Mouse (Mus musculus) liver, embryonic 14.5 days (tissue): ENCODE measurements around the gene Zmpste24. TPM values are rescaled to one million over a fixed set of nuclear protein-coding genes. Genes with fewer than 3 reads are reported as not detected.

ENCODE experiments used
- ATAC-seq: fragments of 200-750 bp; cut with Nextera tagmentation; 2 replicates; pipeline ENCODE4 v1.8.0; 2017; ENCODE audit warnings: moderate number of reproducible peaks, mild to moderate bottlenecking, moderate library complexity; ENCODE audit not compliant: insufficient read depth
- DNase-seq, 3 experiments: peaks; one replicate each; pipeline ENCODE4 v3.0.0-alpha.2; 2012 to 2013; ENCODE audit warnings: low read depth in 3 of 3, low spot score in 3 of 3
- H3K27ac ChIP-seq: fragments of 300-500 bp; sonication (generic); 2 replicates; pipeline ENCODE4 v1.5.1; 2014; ENCODE audit warnings: moderate library complexity, mild to moderate bottlenecking, control low read depth, inconsistent platforms
- H3K27me3 ChIP-seq: fragments of 300-500 bp; sonication (generic); 2 replicates; pipeline ENCODE4 v1.6.1; 2014; ENCODE audit warnings: mild to moderate bottlenecking, low read length, moderate library complexity; ENCODE audit not compliant: control insufficient read depth, insufficient read depth
- H3K36me3 ChIP-seq: fragments of 300-500 bp; sonication (generic); replicated peaks from 2 replicates; pipeline ENCODE4 v1.6.1; 2014; ENCODE audit warnings: low read depth; ENCODE audit not compliant: control insufficient read depth, insufficient read depth
- H3K4me1 ChIP-seq, 2 experiments: fragments of 200-500 bp in 1 of 2; fragments of 300-500 bp in 1 of 2; sonication (generic) in 1 of 2; replicated peaks; 2 replicates each; pipeline ENCODE4 v1.6.1; 2012 to 2014; ENCODE audit warnings: antibody characterized with exemption in 1 of 2, inconsistent platforms in 1 of 2, low read length in 1 of 2; ENCODE audit not compliant: control insufficient read depth in 2 of 2, insufficient read depth in 2 of 2
- H3K4me2 ChIP-seq: fragments of 300-500 bp; sonication (generic); 2 replicates; pipeline ENCODE4 v1.6.1; 2014; ENCODE audit warnings: low read depth, mild to moderate bottlenecking, control low read depth, moderate library complexity
- H3K4me3 ChIP-seq, 2 experiments: fragments of 200-500 bp in 1 of 2; fragments of 300-500 bp in 1 of 2; sonication (generic) in 1 of 2; 2 replicates each; pipeline ENCODE4 v1.5.1; 2012 to 2014; ENCODE audit warnings: low read depth in 2 of 2, low read length in 2 of 2, mild to moderate bottlenecking in 2 of 2, control low read depth in 1 of 2, inconsistent platforms in 1 of 2, moderate library complexity in 1 of 2; ENCODE audit not compliant: insufficient read depth in 1 of 2
- H3K9ac ChIP-seq: fragments of 300-500 bp; sonication (generic); replicated peaks from 2 replicates; pipeline ENCODE4 v1.6.1; 2014; ENCODE audit warnings: mild to moderate bottlenecking, control low read depth, moderate library complexity
- H3K9me3 ChIP-seq: fragments of 300-500 bp; sonication (generic); 2 replicates; pipeline ENCODE4 v1.6.1; 2016; ENCODE audit warnings: low read length, mixed read lengths; ENCODE audit not compliant: control insufficient read depth
- CTCF ChIP-seq: IDR thresholded peaks from 2 replicates; pipeline ENCODE4 v1.5.1; 2016; ENCODE audit warnings: antibody characterized with exemption, low read depth, control low read depth
- EP300 ChIP-seq: IDR thresholded peaks from 2 replicates; pipeline ENCODE4 v1.6.1; 2016; ENCODE audit warnings: antibody characterized with exemption, low read depth
- WGBS: fragments of 180-500 bp; shearing (Covaris S2); extraction: QIAGEN DNeasy Blood & Tissue Kit; methylation state at CpG from one replicate; pipeline ENCODE4 v1.1.7; 2014; ENCODE audit not compliant: insufficient replicate concordance; 5-methylcytosine and 5-hydroxymethylcytosine counted together
- polyA plus RNA-seq, 2 experiments: library from polyadenylated mRNA; depleted of rRNA in 1 of 2; stranded (reverse) in 1 of 2; unstranded in 1 of 2; fragments of >200 nt; fragmentation: Nextera tagmentation in 1 of 2; extraction: Ambion mirVana in 1 of 2; gene quantifications; 2 replicates each; pipeline versions ENCODE4 v1.2.1 to v1.2.3; 2012 to 2014

Gene Zmpste24
- polyA plus RNA-seq, 2 experiments: 10.3 to 15.1 TPM

GRCm38 (mm10) chr4:121023941-121024340, 74.1 kb downstream of the Zmpste24 start:
- no peak for DNase-seq
- TF ChIP-seq EP300 (no peak), CTCF (no peak)
- 79% methylated on average over 2 of the region's 2 CpGs for WGBS
- H3K36me3 ChIP-seq: no peaks in the 10 kb centered on the region
- no peak overlapping the region for H3K27ac ChIP-seq
- no peak overlapping the region for H3K9ac ChIP-seq
- H3K27me3 ChIP-seq: no peaks in the 10 kb centered on the region
- 0 out of 2 replicates have a peak, but pooled peaks have one; percentile 3 for ATAC-seq
- no peak overlapping the region for H3K4me2 ChIP-seq
- no peak overlapping the region for H3K4me3 ChIP-seq
- no peaks in the 10 kb centered on the region for H3K9me3 ChIP-seq
- H3K4me1 ChIP-seq: peaks cover 7 to 34% of the 10 kb centered on the region in 2 experiments; a peak in 3 of 4 replicates

GRCm38 (mm10) chr4:121023464-121023863, 74.6 kb downstream of the Zmpste24 start:
- Histone ChIP-seq H3K27ac (no peak overlapping the region), H3K9ac (no peak overlapping the region), H3K36me3 (no peaks in the 10 kb centered on the region), H3K4me3 (no peak overlapping the region), H3K9me3 (no peaks in the 10 kb centered on the region), H3K4me2 (no peak overlapping the region), H3K27me3 (no peaks in the 10 kb centered on the region), H3K4me1 (peaks cover 7 to 34% of the 10 kb centered on the region in 2 experiments; a peak in 3 of 4 replicates)
- no peak for ATAC-seq
- 66% methylated on average over 7 of the region's 7 CpGs for WGBS
- no peak for DNase-seq
- TF ChIP-seq CTCF: no peak
- TF ChIP-seq EP300: no peak

GRCm38 (mm10) chr4:121021911-121022310, 76.1 kb downstream of the Zmpste24 start:
- no peak for DNase-seq
- no peaks in the 10 kb centered on the region for H3K9me3 ChIP-seq
- no peak for TF ChIP-seq CTCF
- TF ChIP-seq EP300: no peak

GRCm38 (mm10) chr4:121020040-121020790, 77.8 kb downstream of the Zmpste24 start:
- Histone ChIP-seq H3K36me3 (no peaks in the 10 kb centered on the region), H3K4me1 (peaks cover 9 to 32% of the 10 kb centered on the region in 2 experiments)

More at GRCm38 (mm10) chr4:121021911-121022310, 76.1 kb downstream of the Zmpste24 start:
- H3K36me3 ChIP-seq: no peaks in the 10 kb centered on the region
- no peaks in the 10 kb centered on the region for H3K27me3 ChIP-seq
- no peak overlapping the region for H3K4me2 ChIP-seq
- H3K27ac ChIP-seq: no peak overlapping the region
- H3K9ac ChIP-seq: no peak overlapping the region
- no peak for ATAC-seq
- H3K4me1 ChIP-seq: peaks cover 11 to 37% of the 10 kb centered on the region in 2 experiments; a peak in 3 of 4 replicates
- H3K4me3 ChIP-seq: no peak overlapping the region

GRCm38 (mm10) chr4:121018250-121018649, 79.8 kb downstream of the Zmpste24 start:
- DNase-seq (no peak), ATAC-seq (no peak)
- peaks cover 28 to 42% of the 10 kb centered on the region in 2 experiments for H3K4me1 ChIP-seq
- H3K9ac ChIP-seq: no peak overlapping the region
- WGBS: 51% methylated on average over 3 of the region's 3 CpGs
- TF ChIP-seq CTCF: no peak
- TF ChIP-seq EP300: no peak
- no peak overlapping the region for H3K4me2 ChIP-seq
- no peaks in the 10 kb centered on the region for H3K27me3 ChIP-seq
- H3K9me3 ChIP-seq: no peaks in the 10 kb centered on the region
- no peak overlapping the region for H3K27ac ChIP-seq
- no peak overlapping the region for H3K4me3 ChIP-seq
- H3K36me3 ChIP-seq: no peaks in the 10 kb centered on the region

More at GRCm38 (mm10) chr4:121020040-121020790, 77.8 kb downstream of the Zmpste24 start:
- no peak overlapping the region for H3K9ac ChIP-seq
- no peak overlapping the region for H3K4me3 ChIP-seq
- WGBS: 61% methylated on average over 10 of the region's 10 CpGs
- TF ChIP-seq CTCF (no peak), EP300 (no peak)
- no peak overlapping the region for H3K4me2 ChIP-seq
- no peak overlapping the region for H3K27ac ChIP-seq
- no peak for DNase-seq
- ATAC-seq: no peak
- no peaks in the 10 kb centered on the region for H3K9me3 ChIP-seq
- no peaks in the 10 kb centered on the region for H3K27me3 ChIP-seq
